Comparison of ENCODE assay signal across 8 mouse cellular contexts in the genomic region with DNA sequence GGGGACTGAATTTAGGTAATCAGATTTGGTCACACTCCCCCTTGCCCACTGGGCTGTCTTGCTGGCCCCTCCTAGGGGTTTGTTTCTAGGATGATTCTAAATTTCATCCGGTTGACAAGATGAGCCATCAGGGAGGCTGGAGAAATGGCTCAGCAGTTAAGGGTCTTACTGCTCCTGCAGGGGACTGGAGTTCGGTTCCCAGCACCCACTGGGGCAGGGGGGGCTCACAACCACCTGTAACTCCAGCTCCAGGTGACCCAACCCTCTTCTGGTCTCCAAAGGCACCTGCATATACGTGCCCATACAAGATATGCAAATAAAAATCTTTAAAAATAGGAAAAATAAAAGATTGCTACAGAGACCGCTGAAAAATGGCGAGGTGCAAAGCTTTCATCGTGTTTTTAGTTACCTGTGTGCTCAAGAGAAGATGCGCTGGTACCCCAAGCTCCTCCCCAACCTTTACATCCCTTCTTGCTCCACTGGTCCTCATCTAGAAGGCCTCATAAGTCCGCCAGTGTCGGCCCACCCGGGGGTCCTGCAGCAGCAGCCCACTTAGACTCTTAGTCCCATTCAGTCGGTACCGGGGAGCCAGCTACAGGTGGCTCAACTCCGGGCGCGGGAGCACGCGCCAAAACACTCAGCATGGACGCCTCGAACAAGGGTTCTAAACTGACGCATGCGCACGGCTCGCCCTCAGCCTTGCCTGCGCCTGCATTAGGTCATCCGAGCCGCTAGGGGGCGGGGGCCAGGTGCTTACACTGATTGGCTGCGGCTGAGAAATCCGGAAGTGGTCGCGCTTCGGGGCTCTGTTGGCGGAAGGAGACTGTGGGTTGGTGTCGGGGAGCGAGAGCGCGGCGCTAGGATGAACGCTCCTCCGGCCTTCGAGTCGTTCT. TPM values are rescaled to one million over a fixed set of nuclear protein-coding genes. Genes with fewer than 3 reads are reported as not detected.
DNase-seq lines count a peak whose midpoint lies in the region; ATAC-seq and TF ChIP-seq lines count a peak whose summit lies in the region.

A gene (plus strand): TSS at position 741 of the 893 bp plus-strand sequence.

- H3K9me3 ChIP-seq in forebrain, embryonic 10.5 days = no peaks in the 10 kb centered on the region
- H3K9me3 ChIP-seq in heart, embryonic 15.5 days (replicated peaks) = no peaks in the 10 kb centered on the region
- H3K9me3 ChIP-seq in liver, embryonic 14.5 days (ENCODE audit: control insufficient read depth, low read length) = no peaks in the 10 kb centered on the region
- H3K9me3 ChIP-seq in neural tube, embryonic 11.5 days (ENCODE audit: control insufficient read depth, low read length) = no peaks in the 10 kb centered on the region
- H3K9me3 ChIP-seq in stomach, postnatal 0 days (ENCODE audit: control insufficient read depth, low read length) = no peaks in the 10 kb centered on the region

- H3K4me1 ChIP-seq in forebrain, embryonic 10.5 days = peaks cover 30% of the 10 kb centered on the region
- H3K4me1 ChIP-seq in heart, embryonic 15.5 days (replicated peaks) = peaks cover 21% of the 10 kb centered on the region
- peaks cover 3 to 13% of the 10 kb centered on the region in 2 experiments; a peak in 3 of 4 replicates for H3K4me1 ChIP-seq in liver, embryonic 14.5 days (replicated peaks; ENCODE audit: control insufficient read depth in 2 of 2, insufficient read depth in 2 of 2, low read length in 1 of 2)
- H3K4me1 ChIP-seq in neural tube, embryonic 11.5 days (ENCODE audit: control insufficient read depth, insufficient read depth, low read length) = peaks cover 14% of the 10 kb centered on the region
- H3K4me1 ChIP-seq in stomach, postnatal 0 days (replicated peaks; ENCODE audit: control insufficient read depth, insufficient read depth) = peaks cover 3% of the 10 kb centered on the region; the same call in 1 of the 2 replicates

- peak within 1 kb of the TSS; percentile 95 for H3K4me3 ChIP-seq in forebrain, embryonic 10.5 days
- peak within 1 kb of the TSS; percentile 98 for H3K4me3 ChIP-seq in heart, embryonic 15.5 days
- H3K4me3 ChIP-seq in liver, embryonic 14.5 days (ENCODE audit: insufficient read depth in 1 of 2, low read depth in 2 of 2, low read length in 2 of 2) = peak within 1 kb of the TSS; percentile 76 to 94
- H3K4me3 ChIP-seq in neural tube, embryonic 11.5 days (ENCODE audit: low read depth, low read length) = peak within 1 kb of the TSS; percentile 90
- H3K4me3 ChIP-seq in stomach, postnatal 0 days (ENCODE audit: low read depth, low read length) = peak within 1 kb of the TSS; percentile 91

- H3K27ac ChIP-seq in forebrain, embryonic 10.5 days = peak within 1 kb of the TSS; percentile 94
- peak within 1 kb of the TSS; percentile 66 for H3K27ac ChIP-seq in heart, embryonic 15.5 days
- H3K27ac ChIP-seq in liver, embryonic 14.5 days = no peak within 1 kb of the TSS
- H3K27ac ChIP-seq in neural tube, embryonic 11.5 days (ENCODE audit: low read depth, low read length) = 0 out of 2 replicates have a peak within 1 kb of the TSS, but pooled peaks have one; percentile 27
- H3K27ac ChIP-seq in stomach, postnatal 0 days (replicated peaks) = peak within 1 kb of the TSS; percentile 88

- no peak for TF ChIP-seq EP300 in liver, embryonic 14.5 days (IDR thresholded peaks at IDR 0.05; ENCODE audit: low read depth)
- TF ChIP-seq EP300 in stomach, postnatal 0 days (optimal IDR thresholded peaks at IDR 0.05) = peak; percentile 60

- DNase-seq in c-Kit-negative CD71-positive TER-119-positive erythroid progenitor cells, embryonic 14.5 days (ENCODE audit: low read depth, low spot score) = peak; percentile 94
- DNase-seq in forebrain, embryonic 10.5 days (ENCODE audit: extremely low spot score, low spot score) = peak; percentile 98
- DNase-seq in kidney, postnatal 25 days = peak; percentile 97
- DNase-seq in liver, embryonic 14.5 days (ENCODE audit: low read depth in 3 of 3, low spot score in 3 of 3) = peak; percentile 91 to 93 (median 93)
- DNase-seq in neural tube, embryonic 11.5 days (ENCODE audit: low spot score) = peak; percentile 98
- DNase-seq in stomach, postnatal 0 days (ENCODE audit: low spot score) = peak; percentile 97

- peak; percentile 99 for TF ChIP-seq CTCF in liver, embryonic 14.5 days (IDR thresholded peaks at IDR 0.05; ENCODE audit: low read depth)
- peak; percentile 99 for TF ChIP-seq CTCF in stomach, postnatal 0 days (IDR thresholded peaks at IDR 0.05; ENCODE audit: low read depth)

- peak within 1 kb of the TSS; percentile 86 for H3K9ac ChIP-seq in heart, embryonic 15.5 days
- peak within 1 kb of the TSS; percentile 72 for H3K9ac ChIP-seq in liver, embryonic 14.5 days (replicated peaks)
- H3K9ac ChIP-seq in neural tube, embryonic 11.5 days (ENCODE audit: low read length) = peak within 1 kb of the TSS; percentile 87
- H3K9ac ChIP-seq in stomach, postnatal 0 days (ENCODE audit: low read length) = peak within 1 kb of the TSS; percentile 91

- no peaks in the 10 kb centered on the region for H3K27me3 ChIP-seq in forebrain, embryonic 10.5 days (ENCODE audit: poor library complexity, severe bottlenecking)
- no peaks in the 10 kb centered on the region for H3K27me3 ChIP-seq in heart, embryonic 15.5 days
- no peaks in the 10 kb centered on the region for H3K27me3 ChIP-seq in liver, embryonic 14.5 days (ENCODE audit: control insufficient read depth, insufficient read depth, low read length)
- H3K27me3 ChIP-seq in neural tube, embryonic 11.5 days (ENCODE audit: control insufficient read depth, insufficient read depth, low read length) = no peaks in the 10 kb centered on the region
- no peaks in the 10 kb centered on the region for H3K27me3 ChIP-seq in stomach, postnatal 0 days (ENCODE audit: control insufficient read depth, insufficient read depth, low read length)

- peaks cover 43% of the 10 kb centered on the region for H3K36me3 ChIP-seq in forebrain, embryonic 10.5 days (replicated peaks)
- peaks cover 12% of the 10 kb centered on the region; the same call in 1 of the 2 replicates for H3K36me3 ChIP-seq in heart, embryonic 15.5 days
- H3K36me3 ChIP-seq in liver, embryonic 14.5 days (replicated peaks; ENCODE audit: control insufficient read depth, insufficient read depth, low read depth) = peaks cover 13% of the 10 kb centered on the region
- H3K36me3 ChIP-seq in neural tube, embryonic 11.5 days (ENCODE audit: control insufficient read depth, insufficient read depth, low read length) = peaks cover 6% of the 10 kb centered on the region
- peaks cover 6% of the 10 kb centered on the region; the same call in 1 of the 2 replicates for H3K36me3 ChIP-seq in stomach, postnatal 0 days (ENCODE audit: control insufficient read depth, insufficient read depth, low read length)

- WGBS in forebrain, embryonic 10.5 days = 3% methylated on average over 42 of the region's 42 CpGs
- 3% methylated on average over 42 of the region's 42 CpGs for WGBS in heart, embryonic 15.5 days
- WGBS in liver, embryonic 14.5 days (ENCODE audit: insufficient replicate concordance) = 3% methylated on average over 42 of the region's 42 CpGs
- 3% methylated on average over 42 of the region's 42 CpGs for WGBS in neural tube, embryonic 11.5 days
- 3% methylated on average over 42 of the region's 42 CpGs for WGBS in stomach, postnatal 0 days

- peak; percentile 100 for ATAC-seq in CD4-positive, CD25-positive, alpha-beta regulatory T cell, adult 4 months
- peak; percentile 94 for ATAC-seq in heart, embryonic 15.5 days (replicated peaks; ENCODE audit: insufficient number of reproducible peaks, insufficient read depth, low FRiP score, low read depth)
- peak; percentile 95 for ATAC-seq in liver, embryonic 14.5 days (ENCODE audit: insufficient read depth)
- ATAC-seq in neural tube, embryonic 11.5 days (ENCODE audit: insufficient read depth, low FRiP score, low TSS enrichment) = peak; percentile 90
- ATAC-seq in stomach, postnatal 0 days (ENCODE audit: low FRiP score, low TSS enrichment) = peak; percentile 96

- peak within 1 kb of the TSS; percentile 95 for H3K4me2 ChIP-seq in heart, embryonic 15.5 days
- H3K4me2 ChIP-seq in liver, embryonic 14.5 days (ENCODE audit: low read depth) = peak within 1 kb of the TSS; percentile 93
- H3K4me2 ChIP-seq in neural tube, embryonic 11.5 days (ENCODE audit: low read depth) = peak within 1 kb of the TSS; percentile 71
- peak within 1 kb of the TSS; percentile 90 for H3K4me2 ChIP-seq in stomach, postnatal 0 days (replicated peaks; ENCODE audit: low read depth)

RNA-seq across cellular contexts. Expression of the gene that starts here (rescaled TPM):
- 100 to 1,000 TPM; 119 to 120 TPM for polyA plus RNA-seq in CD4-positive, CD25-positive, alpha-beta regulatory T cell, adult 4 months (2017; shearing (Covaris generic))
- 299 and 302 TPM in 2 replicates for polyA plus RNA-seq in forebrain, embryonic 10.5 days (2016; fragmentation: Nextera tagmentation; extraction: Ambion mirVana)
- polyA plus RNA-seq in heart, embryonic 15.5 days (2015; fragmentation: Nextera tagmentation; extraction: Ambion mirVana) = 135 and 140 TPM in 2 replicates
- polyA plus RNA-seq in liver, embryonic 14.5 days (2012; rRNA removed) = 94.0 and 101 TPM in 2 replicates
- polyA plus RNA-seq in liver, embryonic 14.5 days (2014; fragmentation: Nextera tagmentation; extraction: Ambion mirVana) = 160 and 167 TPM in 2 replicates
- 236 and 251 TPM in 2 replicates for polyA plus RNA-seq in neural tube, embryonic 11.5 days (2014; fragmentation: Nextera tagmentation; extraction: Ambion mirVana)
- 171 TPM in 2 replicates for polyA plus RNA-seq in stomach, postnatal 0 days (2015; fragmentation: Nextera tagmentation; extraction: Ambion mirVana)
